Mouse (Mus musculus) C2C12 (cell line): Measurements from ENCODE around the gene Traf3ip1. TPM values are rescaled to one million over a fixed set of nuclear protein-coding genes. Genes with fewer than 3 reads are reported as not detected.

ENCODE experiments used
- H3K27me3 ChIP-seq: one replicate; pipeline ENCODE4 v1.6.1; 2011; ENCODE audit not compliant: control insufficient read depth, insufficient read depth, insufficient read length
- H3K36me3 ChIP-seq: one replicate; pipeline ENCODE4 v1.6.1; 2011; ENCODE audit not compliant: control insufficient read depth, insufficient read depth
- H3K4me3 ChIP-seq: one replicate; pipeline ENCODE4 v1.5.1; 2011; ENCODE audit warnings: mild to moderate bottlenecking, control low read depth; ENCODE audit not compliant: poor library complexity, insufficient read depth, severe bottlenecking
- H3K79me2 ChIP-seq: one replicate; pipeline ENCODE4 v1.6.1; 2011; ENCODE audit not compliant: control insufficient read depth, insufficient read depth
- H3K79me3 ChIP-seq: one replicate; pipeline ENCODE4 v1.6.1; 2011; ENCODE audit warnings: low read depth, control low read depth
- H3ac ChIP-seq: one replicate; pipeline ENCODE3; 2011; ENCODE audit warnings: low read depth; ENCODE audit not compliant: control insufficient read depth, insufficient read length
- CEBPB ChIP-seq: IDR thresholded peaks from one replicate; pipeline ENCODE4 v1.6.1; 2011; ENCODE audit warnings: low read depth, mild to moderate bottlenecking, control low read depth, moderate library complexity
- CTCF ChIP-seq: IDR thresholded peaks from one replicate; pipeline ENCODE4 v1.5.1; 2011; ENCODE audit not compliant: control insufficient read depth, insufficient read depth, insufficient read length
- FOSL1 ChIP-seq: IDR thresholded peaks from one replicate; pipeline ENCODE4 v1.8.0; 2011; ENCODE audit warnings: mild to moderate bottlenecking, low read length; ENCODE audit not compliant: poor library complexity, insufficient read depth, severe bottlenecking
- MAX ChIP-seq: IDR thresholded peaks from one replicate; pipeline ENCODE4 v1.6.1; 2011; ENCODE audit warnings: mild to moderate bottlenecking, control low read depth
- MYOD1 ChIP-seq: IDR thresholded peaks from one replicate; pipeline ENCODE4 v1.6.1; 2011; ENCODE audit warnings: low read depth; ENCODE audit not compliant: control insufficient read depth, insufficient read length
- MYOG ChIP-seq: IDR thresholded peaks from one replicate; pipeline ENCODE4 v1.6.1; 2011; ENCODE audit not compliant: control insufficient read depth, insufficient read length; ENCODE audit errors: extremely low read depth
- USF1 ChIP-seq: IDR thresholded peaks from one replicate; pipeline ENCODE4 v1.6.1; 2011; ENCODE audit warnings: low read depth, mild to moderate bottlenecking, control low read depth, moderate library complexity
- polyA plus RNA-seq: library from polyadenylated mRNA; unstranded; fragments of >200 nt; fragmentation: generic; extraction: Trizol; gene quantifications from one replicate; pipeline ENCODE4 v1.2.1, GENCODE M21; 2012; ENCODE audit warnings: missing spikeins

Traf3ip1 gene
- polyA plus RNA-seq, 1 experiment: 6.0 TPM

DNA sequence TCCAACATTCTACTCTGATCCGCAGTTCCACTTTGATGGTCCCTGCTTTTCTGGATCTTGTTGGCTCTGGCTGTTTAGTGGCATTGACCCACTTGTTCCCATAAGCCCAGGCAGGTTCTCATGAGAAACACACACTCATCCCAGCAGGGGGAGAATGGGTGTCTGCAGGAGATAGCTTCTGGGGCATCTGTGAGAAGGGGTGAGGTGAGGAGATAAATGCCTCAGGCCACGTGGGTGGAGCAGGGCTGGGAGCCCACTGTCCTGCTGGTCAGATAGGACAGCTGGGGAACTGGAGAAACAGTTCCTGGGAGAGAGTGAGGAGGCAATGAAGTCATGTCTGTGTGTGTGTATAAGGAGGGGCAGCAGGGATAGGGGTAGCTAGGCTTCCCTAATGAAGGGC is 39.0 kb downstream of the Traf3ip1 start:
- no peak for TF ChIP-seq FOSL1
- no peak for TF ChIP-seq CTCF
- TF ChIP-seq MAX: no peak
- no peak for TF ChIP-seq MYOD1
- no peak for TF ChIP-seq MYOG
- TF ChIP-seq USF1: no peak
- no peak for TF ChIP-seq CEBPB
- Histone ChIP-seq H3K4me3 (no peak overlapping the region), H3K36me3 (no peaks in the 10 kb centered on the region)

GRCm38 (mm10) chr1:91533961-91534723 is 39.7 kb downstream of the Traf3ip1 start:
- no peaks in the 10 kb centered on the region for H3K27me3 ChIP-seq
- TF ChIP-seq CEBPB (no peak), MYOG (no peak), CTCF (no peak), MYOD1 (no peak), MAX (no peak), FOSL1 (no peak), USF1 (no peak)
- H3K79me3 ChIP-seq: no peaks in the 10 kb centered on the region
- no peak overlapping the region for H3K4me3 ChIP-seq
- no peaks in the 10 kb centered on the region for H3K36me3 ChIP-seq
- H3ac ChIP-seq: no peak overlapping the region
- H3K79me2 ChIP-seq: no peaks in the 10 kb centered on the region

More for the DNA sequence above, 39.0 kb downstream of the Traf3ip1 start:
- no peak overlapping the region for H3ac ChIP-seq
- H3K27me3 ChIP-seq: no peaks in the 10 kb centered on the region
- H3K79me3 ChIP-seq: no peaks in the 10 kb centered on the region
- H3K79me2 ChIP-seq: no peaks in the 10 kb centered on the region

DNA sequence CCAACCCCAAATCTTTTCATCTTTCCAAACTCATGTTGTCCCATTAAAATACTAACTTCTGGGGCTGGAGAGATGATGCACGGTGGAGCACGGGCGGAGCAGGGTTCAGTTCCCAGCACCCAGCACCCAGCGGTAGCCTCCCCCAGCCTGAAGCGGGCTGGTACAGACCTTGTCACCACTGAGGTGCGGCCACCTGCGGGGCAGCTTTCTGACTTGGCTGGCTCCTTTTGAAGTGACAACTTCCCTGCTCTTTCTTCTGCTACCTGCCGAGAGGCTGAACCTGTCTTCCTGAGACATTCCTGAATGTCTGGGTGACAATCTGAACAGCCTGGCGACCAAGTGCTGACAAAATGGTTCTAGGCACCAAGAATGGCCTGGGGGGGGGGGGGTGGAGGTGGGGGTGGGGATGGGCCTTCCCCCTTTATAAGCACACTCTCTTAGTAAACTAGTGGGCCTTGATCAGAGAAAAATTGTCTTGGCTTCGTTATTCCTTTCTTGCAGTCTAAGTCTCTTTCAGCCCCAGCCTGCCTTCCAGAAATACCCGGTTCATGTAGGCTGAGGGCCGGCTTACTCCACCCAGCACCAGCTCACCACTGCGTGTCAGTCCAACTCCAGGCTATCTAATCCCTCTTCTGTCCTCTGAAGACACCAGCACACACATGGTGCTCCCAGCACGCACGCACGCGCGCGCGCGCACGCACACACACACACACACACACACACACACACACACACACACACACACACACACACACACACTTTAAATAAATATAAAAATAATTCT is 43.5 kb downstream of the Traf3ip1 start:
- Histone ChIP-seq H3ac (no peak overlapping the region), H3K36me3 (no peaks in the 10 kb centered on the region), H3K79me3 (peaks cover 6% of the 10 kb centered on the region), H3K4me3 (no peak overlapping the region), H3K79me2 (peaks cover 16% of the 10 kb centered on the region), H3K27me3 (no peaks in the 10 kb centered on the region)
- TF ChIP-seq FOSL1 (no peak), CEBPB (no peak), CTCF (no peak), MAX (no peak), MYOG (no peak), MYOD1 (no peak), USF1 (no peak)

- Histone ChIP-seq H3K79me2 (peaks cover 16% of the 10 kb centered on the region), H3K4me3 (no peak overlapping the region), H3K36me3 (no peaks in the 10 kb centered on the region), H3ac (no peak overlapping the region), H3K79me3 (peaks cover 9% of the 10 kb centered on the region), H3K27me3 (no peaks in the 10 kb centered on the region)
- TF ChIP-seq MYOD1 (no peak), CTCF (no peak), USF1 (no peak), MYOG (no peak), FOSL1 (no peak), CEBPB (no peak), MAX (no peak)
Measured at GRCm38 (mm10) chr1:91538570-91538929, 44.1 kb downstream of the Traf3ip1 start.

GRCm38 (mm10) chr1:91539246-91539645 is 44.8 kb downstream of the Traf3ip1 start:
- Histone ChIP-seq H3K4me3 (no peak overlapping the region), H3K27me3 (no peaks in the 10 kb centered on the region), H3K79me2 (peaks cover 16% of the 10 kb centered on the region), H3K79me3 (peaks cover 9% of the 10 kb centered on the region), H3K36me3 (no peaks in the 10 kb centered on the region), H3ac (no peak overlapping the region)
- TF ChIP-seq CEBPB (no peak), CTCF (no peak), MYOG (no peak), MAX (no peak), MYOD1 (no peak), USF1 (no peak), FOSL1 (no peak)
